Mouse (Mus musculus) heart, embryonic 14.5 days (tissue): Measurements from ENCODE around the gene Efna5. TPM values are rescaled to one million over a fixed set of nuclear protein-coding genes. Genes with fewer than 3 reads are reported as not detected.

ENCODE experiments used
- ATAC-seq: fragments of 200-750 bp; cut with Nextera tagmentation; 2 replicates; pipeline ENCODE4 v1.8.0; 2017; ENCODE audit warnings: low read depth, moderate TSS enrichment; ENCODE audit not compliant: insufficient number of reproducible peaks, insufficient read depth, low FRiP score
- H3K27ac ChIP-seq, 2 experiments: fragments of 200-500 bp in 1 of 2; fragments of 300-500 bp in 1 of 2; sonication (generic) in 1 of 2; replicated peaks in 1 of 2; 2 replicates each; pipeline ENCODE4 v1.5.1; 2012 to 2014; ENCODE audit warnings: low read depth in 2 of 2, low read length in 2 of 2, control low read depth in 1 of 2, mild to moderate bottlenecking in 1 of 2, mixed read lengths in 1 of 2; ENCODE audit not compliant: control insufficient read depth in 1 of 2, insufficient read depth in 1 of 2
- H3K27me3 ChIP-seq: fragments of 300-500 bp; sonication (generic); 2 replicates; pipeline ENCODE4 v1.6.1; 2014; ENCODE audit warnings: mild to moderate bottlenecking, low read length, control low read depth; ENCODE audit not compliant: control insufficient read depth, insufficient read depth
- H3K36me3 ChIP-seq: fragments of 300-500 bp; sonication (generic); 2 replicates; pipeline ENCODE4 v1.6.1; 2014; ENCODE audit warnings: mild to moderate bottlenecking, control low read depth, low read length, mixed read lengths; ENCODE audit not compliant: control insufficient read depth, insufficient read depth
- H3K4me1 ChIP-seq, 2 experiments: fragments of 200-500 bp in 1 of 2; fragments of 300-500 bp in 1 of 2; sonication (generic) in 1 of 2; 2 replicates each; pipeline ENCODE4 v1.6.1; 2012 to 2014; ENCODE audit warnings: low read length in 2 of 2, control low read depth in 1 of 2, mixed read lengths in 1 of 2; ENCODE audit not compliant: control insufficient read depth in 2 of 2, insufficient read depth in 2 of 2
- H3K4me2 ChIP-seq: fragments of 300-500 bp; sonication (generic); 2 replicates; pipeline ENCODE4 v1.6.1; 2014; ENCODE audit warnings: mild to moderate bottlenecking, low read length
- H3K4me3 ChIP-seq, 2 experiments: fragments of 200-500 bp in 1 of 2; fragments of 300-500 bp in 1 of 2; sonication (generic) in 1 of 2; 2 replicates each; pipeline ENCODE4 v1.5.1; 2012 to 2014; ENCODE audit warnings: low read length in 2 of 2, mild to moderate bottlenecking in 2 of 2, control low read depth in 1 of 2, low read depth in 1 of 2, moderate library complexity in 1 of 2; ENCODE audit not compliant: control insufficient read depth in 1 of 2, insufficient read depth in 1 of 2
- H3K9ac ChIP-seq: fragments of 300-500 bp; sonication (generic); 2 replicates; pipeline ENCODE4 v1.6.1; 2014; ENCODE audit warnings: mild to moderate bottlenecking, low read length
- H3K9me3 ChIP-seq: fragments of 300-500 bp; sonication (generic); 2 replicates; pipeline ENCODE4 v1.6.1; 2016; ENCODE audit warnings: low read length, control low read depth; ENCODE audit not compliant: control insufficient read depth
- WGBS: fragments of 180-500 bp; shearing (Covaris S2); extraction: QIAGEN DNeasy Blood & Tissue Kit; methylation state at CpG from one replicate; pipeline ENCODE4 v1.1.7; 2014; 5-methylcytosine and 5-hydroxymethylcytosine counted together
- polyA plus RNA-seq: library from polyadenylated mRNA; unstranded; fragments of >200 nt; fragmentation: Nextera tagmentation; extraction: Ambion mirVana; gene quantifications from 2 replicates; pipeline ENCODE4 v1.2.1, GENCODE M21; 2014

Efna5 gene
- polyA plus RNA-seq, 1 experiment from 2014 or later, result 26.4 TPM

GRCm38 (mm10) chr17:62592436-62593074 is 288.6 kb downstream of the Efna5 start:
- no peaks in the 10 kb centered on the region for H3K27me3 ChIP-seq
- ATAC-seq, result no peak
- no peak overlapping the region for H3K27ac ChIP-seq
- no peak overlapping the region for H3K4me3 ChIP-seq
- H3K9ac ChIP-seq, result no peak overlapping the region
- 43% methylated on average over 5 of the region's 5 CpGs for WGBS
- H3K9me3 ChIP-seq, result no peaks in the 10 kb centered on the region; the same call in 1 of the 2 replicates
- H3K36me3 ChIP-seq, result no peaks in the 10 kb centered on the region
- H3K4me1 ChIP-seq, result peaks cover 6 to 7% of the 10 kb centered on the region in 2 experiments; a peak in 2 of 4 replicates
- no peak overlapping the region for H3K4me2 ChIP-seq

- Histone ChIP-seq H3K9me3 (peaks cover 5% of the 10 kb centered on the region; the same call in 1 of the 2 replicates), H3K36me3 (no peaks in the 10 kb centered on the region), H3K27ac (no peak overlapping the region), H3K4me1 (peaks cover 6 to 7% of the 10 kb centered on the region in 2 experiments; a peak in 2 of 4 replicates), H3K4me2 (no peak overlapping the region), H3K27me3 (no peaks in the 10 kb centered on the region), H3K9ac (no peak overlapping the region), H3K4me3 (no peak overlapping the region)
- no peak for ATAC-seq
- 61% methylated on average over 10 of the region's 10 CpGs for WGBS
Measured at GRCm38 (mm10) chr17:62591581-62592435, 289.3 kb downstream of the Efna5 start.

GRCm38 (mm10) chr17:62590685-62591460 is 290.2 kb downstream of the Efna5 start:
- Histone ChIP-seq H3K4me1 (peaks cover 6 to 7% of the 10 kb centered on the region in 2 experiments; a peak in 2 of 4 replicates), H3K4me3 (no peak overlapping the region), H3K4me2 (no peak overlapping the region), H3K27me3 (no peaks in the 10 kb centered on the region), H3K27ac (no peak overlapping the region), H3K36me3 (no peaks in the 10 kb centered on the region), H3K9ac (no peak overlapping the region), H3K9me3 (peaks cover 5% of the 10 kb centered on the region; the same call in 1 of the 2 replicates)
- 71% methylated on average over 9 of the region's 9 CpGs for WGBS
- no peak for ATAC-seq

GRCm38 (mm10) chr17:62580127-62580526 is 301.0 kb downstream of the Efna5 start:
- 67% methylated on average over 6 of the region's 6 CpGs for WGBS
- Histone ChIP-seq H3K4me2 (no peak overlapping the region), H3K27me3 (no peaks in the 10 kb centered on the region), H3K9me3 (no peaks in the 10 kb centered on the region), H3K4me3 (no peak overlapping the region), H3K9ac (no peak overlapping the region), H3K4me1 (no peaks in the 10 kb centered on the region), H3K27ac (no peak overlapping the region), H3K36me3 (no peaks in the 10 kb centered on the region)
- no peak for ATAC-seq

- H3K4me1 ChIP-seq, result peaks cover 0 to 3% of the 10 kb centered on the region in 2 experiments; a peak in 2 of 4 replicates
- H3K4me2 ChIP-seq, result no peak overlapping the region
- H3K27ac ChIP-seq, result no peak overlapping the region
- no peaks in the 10 kb centered on the region for H3K36me3 ChIP-seq
- ATAC-seq, result no peak
- 86% methylated on average over 6 of the region's 6 CpGs for WGBS
- no peak overlapping the region for H3K4me3 ChIP-seq
- H3K27me3 ChIP-seq, result no peaks in the 10 kb centered on the region
- H3K9ac ChIP-seq, result no peak overlapping the region
- no peaks in the 10 kb centered on the region for H3K9me3 ChIP-seq
Measured at GRCm38 (mm10) chr17:62579618-62580017, 301.5 kb downstream of the Efna5 start.

GRCm38 (mm10) chr17:62574499-62575265 is 306.4 kb downstream of the Efna5 start:
- H3K4me1 ChIP-seq, result peaks cover 0 to 4% of the 10 kb centered on the region in 2 experiments; a peak in 2 of 4 replicates
- no peaks in the 10 kb centered on the region for H3K36me3 ChIP-seq
- WGBS, result 64% methylated on average over 9 of the region's 9 CpGs
- H3K27ac ChIP-seq, result no peak overlapping the region
- H3K4me2 ChIP-seq, result no peak overlapping the region
- H3K9me3 ChIP-seq, result no peaks in the 10 kb centered on the region
- no peak overlapping the region for H3K4me3 ChIP-seq
- no peak for ATAC-seq
- no peaks in the 10 kb centered on the region for H3K27me3 ChIP-seq
- no peak overlapping the region for H3K9ac ChIP-seq

- H3K4me3 ChIP-seq, result no peak overlapping the region
- H3K27ac ChIP-seq, result no peak overlapping the region
- no peaks in the 10 kb centered on the region for H3K27me3 ChIP-seq
- no peaks in the 10 kb centered on the region for H3K9me3 ChIP-seq
- 79% methylated on average over 1 of the region's 1 CpGs for WGBS
- H3K36me3 ChIP-seq, result no peaks in the 10 kb centered on the region
- peaks cover 6 to 9% of the 10 kb centered on the region in 2 experiments; a peak in 3 of 4 replicates for H3K4me1 ChIP-seq
- H3K4me2 ChIP-seq, result no peak overlapping the region
- ATAC-seq, result no peak
- H3K9ac ChIP-seq, result no peak overlapping the region
Measured at GRCm38 (mm10) chr17:62570101-62570500, 311.0 kb downstream of the Efna5 start.
